Mouse (Mus musculus) midbrain, embryonic 12.5 days (tissue): ENCODE results near the gene Clic5. TPM values are rescaled to one million over a fixed set of nuclear protein-coding genes. Genes with fewer than 3 reads are reported as not detected.
A peak's percentile ranks its signal among the peaks of the same experiment; 100 is the strongest.
"Not testable (repeated sequence)": the region's sequence is repeated elsewhere in the genome, so short reads cannot be mapped to it uniquely, and the experiment has no call there.

Experiments
- ATAC-seq: fragments of 200-750 bp; cut with Nextera tagmentation; 2 replicates; pipeline ENCODE4 v1.8.0; 2017; ENCODE audit warnings: low read depth, moderate TSS enrichment, moderate library complexity; ENCODE audit not compliant: low FRiP score
- H3K27ac ChIP-seq: fragments of 300-500 bp; sonication (generic); replicated peaks from 2 replicates; pipeline ENCODE4 v1.5.1; 2016; ENCODE audit warnings: mild to moderate bottlenecking
- H3K27me3 ChIP-seq: fragments of 300-500 bp; sonication (generic); 2 replicates; pipeline ENCODE4 v1.6.1; 2016; ENCODE audit warnings: mild to moderate bottlenecking
- H3K36me3 ChIP-seq: fragments of 300-500 bp; sonication (generic); 2 replicates; pipeline ENCODE4 v1.6.1; 2016
- H3K4me1 ChIP-seq: fragments of 300-500 bp; sonication (generic); 2 replicates; pipeline ENCODE4 v1.6.1; 2016
- H3K4me2 ChIP-seq: fragments of 300-500 bp; sonication (generic); replicated peaks from 2 replicates; pipeline ENCODE4 v1.6.1; 2016; ENCODE audit warnings: mild to moderate bottlenecking, moderate library complexity
- H3K4me3 ChIP-seq: fragments of 300-500 bp; sonication (generic); 2 replicates; pipeline ENCODE4 v1.5.1; 2016; ENCODE audit warnings: mild to moderate bottlenecking
- H3K9ac ChIP-seq: fragments of 300-500 bp; sonication (generic); replicated peaks from 2 replicates; pipeline ENCODE4 v1.6.1; 2016; ENCODE audit warnings: mild to moderate bottlenecking, moderate library complexity
- H3K9me3 ChIP-seq: fragments of 300-500 bp; sonication (generic); 2 replicates; pipeline ENCODE4 v1.6.1; 2016; ENCODE audit warnings: mild to moderate bottlenecking
- WGBS: fragments of 180-500 bp; shearing (Covaris S2); methylation state at CpG from one replicate; pipeline ENCODE4 v1.1.7; 2016; 5-methylcytosine and 5-hydroxymethylcytosine counted together
- polyA plus RNA-seq: library from polyadenylated mRNA; unstranded; fragments of >200 nt; fragmentation: Nextera tagmentation; extraction: Ambion mirVana; gene quantifications from 2 replicates; pipeline ENCODE4 v1.2.1, GENCODE M21; 2016

Gene Clic5
- polyA plus RNA-seq, 1 experiment from 2014 or later = 1.6 TPM

- no peak overlapping the region for H3K4me2 ChIP-seq
- H3K9ac ChIP-seq = no peak overlapping the region
- no peaks in the 10 kb centered on the region for H3K36me3 ChIP-seq
- ATAC-seq = no peak
- no peaks in the 10 kb centered on the region for H3K4me1 ChIP-seq
- H3K27me3 ChIP-seq = no peaks in the 10 kb centered on the region
- H3K9me3 ChIP-seq = no peaks in the 10 kb centered on the region
- H3K4me3 ChIP-seq = no peak overlapping the region
- no peak overlapping the region for H3K27ac ChIP-seq
- WGBS = 89% methylated on average over 4 of the region's 4 CpGs
Observed at GRCm38 (mm10) chr17:44169676-44170075, 18.7 kb upstream of the Clic5 start.

GRCm38 (mm10) chr17:44170316-44170715 is 18.1 kb upstream of the Clic5 start:
- 90% methylated on average over 3 of the region's 3 CpGs for WGBS
- no peaks in the 10 kb centered on the region for H3K27me3 ChIP-seq
- no peaks in the 10 kb centered on the region for H3K36me3 ChIP-seq
- H3K4me3 ChIP-seq = no peak overlapping the region
- no peaks in the 10 kb centered on the region for H3K4me1 ChIP-seq
- no peaks in the 10 kb centered on the region for H3K9me3 ChIP-seq
- no peak for ATAC-seq
- H3K9ac ChIP-seq = no peak overlapping the region
- H3K27ac ChIP-seq = no peak overlapping the region
- no peak overlapping the region for H3K4me2 ChIP-seq

GRCm38 (mm10) chr17:44171930-44172329 is 16.5 kb upstream of the Clic5 start:
- WGBS = 41% methylated on average over 3 of the region's 3 CpGs
- Histone ChIP-seq H3K4me3 (no peak overlapping the region), H3K27me3 (no peaks in the 10 kb centered on the region), H3K27ac (no peak overlapping the region), H3K9me3 (no peaks in the 10 kb centered on the region), H3K4me1 (no peaks in the 10 kb centered on the region), H3K36me3 (no peaks in the 10 kb centered on the region), H3K9ac (no peak overlapping the region), H3K4me2 (no peak overlapping the region)
- ATAC-seq = no peak

GRCm38 (mm10) chr17:44173341-44173740 is 15.0 kb upstream of the Clic5 start:
- no peaks in the 10 kb centered on the region for H3K36me3 ChIP-seq
- no peaks in the 10 kb centered on the region for H3K4me1 ChIP-seq
- H3K4me3 ChIP-seq = no peak overlapping the region
- no peaks in the 10 kb centered on the region for H3K9me3 ChIP-seq
- H3K27ac ChIP-seq = no peak overlapping the region
- H3K4me2 ChIP-seq = no peak overlapping the region
- 76% methylated on average over 2 of the region's 2 CpGs for WGBS
- ATAC-seq = no peak
- H3K27me3 ChIP-seq = no peaks in the 10 kb centered on the region
- no peak overlapping the region for H3K9ac ChIP-seq

- WGBS = 94% methylated on average over 3 of the region's 3 CpGs
- no peaks in the 10 kb centered on the region for H3K36me3 ChIP-seq
- no peaks in the 10 kb centered on the region for H3K4me1 ChIP-seq
- H3K9ac ChIP-seq = no peak overlapping the region
- no peaks in the 10 kb centered on the region for H3K27me3 ChIP-seq
- no peak for ATAC-seq
- H3K4me2 ChIP-seq = no peak overlapping the region
- no peak overlapping the region for H3K4me3 ChIP-seq
- no peaks in the 10 kb centered on the region for H3K9me3 ChIP-seq
- H3K27ac ChIP-seq = no peak overlapping the region
Observed at GRCm38 (mm10) chr17:44177291-44177690, 11.1 kb upstream of the Clic5 start.

GRCm38 (mm10) chr17:44181346-44181745 is 7.0 kb upstream of the Clic5 start:
- Histone ChIP-seq H3K9me3 (no peaks in the 10 kb centered on the region), H3K9ac (no peak overlapping the region), H3K4me2 (no peak overlapping the region), H3K27ac (no peak overlapping the region), H3K36me3 (no peaks in the 10 kb centered on the region), H3K4me1 (no peaks in the 10 kb centered on the region), H3K4me3 (no peak overlapping the region), H3K27me3 (no peaks in the 10 kb centered on the region)
- no peak for ATAC-seq
- WGBS = 63% methylated on average over 8 of the region's 8 CpGs

GRCm38 (mm10) chr17:44186871-44187270 is 1.5 kb upstream of the Clic5 start:
- no peak overlapping the region for H3K4me2 ChIP-seq
- H3K9ac ChIP-seq = no peak overlapping the region
- H3K9me3 ChIP-seq = no peaks in the 10 kb centered on the region
- peaks cover 33% of the 10 kb centered on the region for H3K27me3 ChIP-seq
- no peak overlapping the region for H3K27ac ChIP-seq
- ATAC-seq = no peak
- H3K4me1 ChIP-seq = peaks cover 13% of the 10 kb centered on the region
- H3K4me3 ChIP-seq = no peak overlapping the region
- H3K36me3 ChIP-seq = no peaks in the 10 kb centered on the region
- 79% methylated on average over 3 of the region's 3 CpGs for WGBS

- Histone ChIP-seq H3K4me1 (peaks cover 13% of the 10 kb centered on the region), H3K27me3 (peaks cover 33% of the 10 kb centered on the region)
- H3K9ac ChIP-seq, H3K27ac ChIP-seq, H3K4me3 ChIP-seq, H3K4me2 ChIP-seq, H3K9me3 ChIP-seq, H3K36me3 ChIP-seq, ATAC-seq: not testable (repeated sequence)
Observed at GRCm38 (mm10) chr17:44187537-44187936, 847 bp upstream of the Clic5 start.

- peak overlapping the region; percentile 28; the same call in 1 of the 2 replicates for H3K9ac ChIP-seq
- H3K4me1 ChIP-seq = peaks cover 13% of the 10 kb centered on the region
- peak overlapping the region; percentile 40 for H3K4me3 ChIP-seq
- WGBS = 1% methylated on average over 24 of the region's 24 CpGs
- no peaks in the 10 kb centered on the region for H3K9me3 ChIP-seq
- H3K36me3 ChIP-seq = no peaks in the 10 kb centered on the region
- peaks cover 33% of the 10 kb centered on the region for H3K27me3 ChIP-seq
- no peak overlapping the region for H3K27ac ChIP-seq
- H3K4me2 ChIP-seq = peak overlapping the region; percentile 78
- peak; percentile 47; the same call in 1 of the 2 replicates for ATAC-seq
Observed at GRCm38 (mm10) chr17:44188769-44189145, 373 bp downstream of the Clic5 start.

- Histone ChIP-seq H3K4me3 (no peak overlapping the region), H3K9ac (no peak overlapping the region), H3K9me3 (no peaks in the 10 kb centered on the region), H3K36me3 (no peaks in the 10 kb centered on the region), H3K4me1 (peaks cover 13% of the 10 kb centered on the region), H3K27me3 (peaks cover 33% of the 10 kb centered on the region), H3K4me2 (peak overlapping the region; percentile 78), H3K27ac (no peak overlapping the region)
- WGBS = 3% methylated on average over 11 of the region's 11 CpGs
- ATAC-seq = no peak
Observed at GRCm38 (mm10) chr17:44189696-44190095, 1.3 kb downstream of the Clic5 start.

- H3K27me3 ChIP-seq = peaks cover 33% of the 10 kb centered on the region
- no peaks in the 10 kb centered on the region for H3K36me3 ChIP-seq
- H3K4me2 ChIP-seq = no peak overlapping the region
- H3K9me3 ChIP-seq = no peaks in the 10 kb centered on the region
- no peak overlapping the region for H3K27ac ChIP-seq
- ATAC-seq = no peak
- H3K9ac ChIP-seq = no peak overlapping the region
- peaks cover 13% of the 10 kb centered on the region for H3K4me1 ChIP-seq
- H3K4me3 ChIP-seq = no peak overlapping the region
- 52% methylated on average over 7 of the region's 7 CpGs for WGBS
Observed at GRCm38 (mm10) chr17:44190246-44190645, 1.9 kb downstream of the Clic5 start.

GRCm38 (mm10) chr17:44192981-44193380 is 4.6 kb downstream of the Clic5 start:
- WGBS = 74% methylated on average over 3 of the region's 3 CpGs
- H3K4me1 ChIP-seq = peaks cover 13% of the 10 kb centered on the region
- H3K27me3 ChIP-seq = peaks cover 28% of the 10 kb centered on the region
- no peak for ATAC-seq
- H3K4me3 ChIP-seq = no peak overlapping the region
- no peak overlapping the region for H3K4me2 ChIP-seq
- no peak overlapping the region for H3K27ac ChIP-seq
- H3K9ac ChIP-seq = no peak overlapping the region
- H3K36me3 ChIP-seq = no peaks in the 10 kb centered on the region
- no peaks in the 10 kb centered on the region for H3K9me3 ChIP-seq

- WGBS = 70% methylated on average over 4 of the region's 4 CpGs
- H3K9ac ChIP-seq = no peak overlapping the region
Observed at GRCm38 (mm10) chr17:44199158-44199557, 10.8 kb downstream of the Clic5 start.

More at GRCm38 (mm10) chr17:44199158-44199557, 10.8 kb downstream of the Clic5 start:
- no peak overlapping the region for H3K4me3 ChIP-seq
- H3K4me1 ChIP-seq = no peaks in the 10 kb centered on the region
- no peaks in the 10 kb centered on the region for H3K9me3 ChIP-seq
- H3K36me3 ChIP-seq = no peaks in the 10 kb centered on the region
- no peak for ATAC-seq
- no peaks in the 10 kb centered on the region for H3K27me3 ChIP-seq
- H3K4me2 ChIP-seq = no peak overlapping the region
- no peak overlapping the region for H3K27ac ChIP-seq
